Mouse (Mus musculus) CD4-positive helper T cell, adult 2 months (primary cell): Measurements from ENCODE around the gene Pam.
"Not testable (repeated sequence)": the region's sequence is repeated elsewhere in the genome, so short reads cannot be mapped to it uniquely, and the experiment has no call there.

ENCODE experiments used
- DNase-seq: peaks from one replicate; pipeline ENCODE4 v3.0.0-alpha.2; 2012; ENCODE audit warnings: low read depth, missing footprints, low spot score

The Pam gene

GRCm38 (mm10) chr1:97969765-97970164 lies 125.7 kb downstream of the Pam start:
- DNase-seq, result no peak

- DNase-seq, result no peak
These were observed 131.7 kb downstream of the Pam start for GRCm38 (mm10) chr1:97963711-97964110.

- no peak for DNase-seq
These were observed 133.3 kb downstream of the Pam start for GRCm38 (mm10) chr1:97962134-97962533.

GRCm38 (mm10) chr1:97960681-97961080 lies 134.8 kb downstream of the Pam start:
- no peak for DNase-seq

- no peak for DNase-seq
These were observed 135.3 kb downstream of the Pam start for GRCm38 (mm10) chr1:97960124-97960523.

GRCm38 (mm10) chr1:97958759-97959158 lies 136.7 kb downstream of the Pam start:
- DNase-seq, result no peak

GRCm38 (mm10) chr1:97949258-97949657 lies 146.2 kb downstream of the Pam start:
- not testable (repeated sequence) for DNase-seq

- no peak for DNase-seq
These were observed 148.3 kb downstream of the Pam start for GRCm38 (mm10) chr1:97947100-97947499.

- DNase-seq, result no peak
These were observed 151.4 kb downstream of the Pam start for GRCm38 (mm10) chr1:97943908-97944608.

GRCm38 (mm10) chr1:97943402-97943801 lies 152.0 kb downstream of the Pam start:
- DNase-seq, result no peak

- DNase-seq, result no peak
These were observed 152.5 kb downstream of the Pam start for GRCm38 (mm10) chr1:97942966-97943365.

GRCm38 (mm10) chr1:97938586-97938985 lies 156.9 kb downstream of the Pam start:
- DNase-seq, result no peak

GRCm38 (mm10) chr1:97938053-97938452 lies 157.4 kb downstream of the Pam start:
- no peak for DNase-seq

GRCm38 (mm10) chr1:97934940-97935339 lies 160.5 kb downstream of the Pam start:
- DNase-seq, result no peak

- DNase-seq, result no peak
These were observed 164.2 kb downstream of the Pam start for GRCm38 (mm10) chr1:97931220-97931619.

GRCm38 (mm10) chr1:97929415-97930028 lies 165.9 kb downstream of the Pam start:
- DNase-seq, result no peak

GRCm38 (mm10) chr1:97926789-97927188 lies 168.7 kb downstream of the Pam start:
- DNase-seq, result no peak

GRCm38 (mm10) chr1:97926017-97926540 lies 169.4 kb downstream of the Pam start:
- DNase-seq, result no peak

GRCm38 (mm10) chr1:97922395-97922794 lies 173.1 kb downstream of the Pam start:
- DNase-seq, result no peak

- DNase-seq, result no peak
These were observed 173.6 kb downstream of the Pam start for GRCm38 (mm10) chr1:97921886-97922285.

GRCm38 (mm10) chr1:97918495-97918894 lies 177.0 kb downstream of the Pam start:
- no peak for DNase-seq

GRCm38 (mm10) chr1:97916971-97917234 lies 178.5 kb downstream of the Pam start:
- no peak for DNase-seq

- no peak for DNase-seq
These were observed 179.1 kb downstream of the Pam start for GRCm38 (mm10) chr1:97916218-97916970.
